Mouse (Mus musculus): ENCODE measurements around the gene 1500009C09Rik.

DNA sequence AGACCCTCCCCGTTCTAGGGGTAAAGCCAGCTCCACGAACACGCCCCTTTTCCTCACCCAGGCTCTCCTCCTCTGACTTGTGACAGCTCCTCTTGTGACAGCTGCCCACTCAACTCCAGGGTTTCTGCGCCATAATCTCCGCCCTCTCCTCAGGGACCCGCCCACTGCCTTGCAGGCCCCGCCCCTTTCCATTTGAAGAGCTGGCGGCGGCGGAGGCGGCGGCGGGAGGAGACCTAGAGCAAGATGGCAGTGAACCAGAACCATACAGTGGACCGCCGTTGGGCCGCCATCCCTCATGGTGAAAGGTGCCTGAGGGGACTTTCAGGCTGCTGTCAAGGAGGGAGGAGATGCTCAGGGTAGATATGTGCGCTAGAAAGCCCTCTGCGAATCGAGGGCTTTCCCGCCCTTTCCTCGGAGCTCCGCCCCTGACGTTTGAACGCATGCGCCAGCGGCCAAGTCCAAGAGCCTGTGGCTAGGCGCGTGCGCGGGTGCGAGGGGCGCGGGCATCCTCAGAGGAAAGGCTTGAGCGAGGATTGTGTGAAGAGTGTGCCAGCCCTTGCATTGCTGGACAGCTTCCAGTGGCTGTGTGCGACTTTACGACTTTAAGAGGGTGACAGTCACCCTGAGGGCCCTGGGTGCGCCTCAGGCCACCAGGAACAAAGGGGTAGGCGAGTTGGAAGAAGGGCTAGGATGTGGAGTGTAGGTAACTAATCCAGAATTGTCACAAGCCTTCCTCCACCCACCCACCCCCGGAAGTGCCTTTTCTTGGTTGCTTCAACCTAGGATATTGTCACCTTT lies 46.8 kb downstream of the 1500009C09Rik start, which contains the start of gene Wbp2nl:
- no peak for TF ChIP-seq CHD2 (IDR thresholded peaks at IDR 0.05; ENCODE audit: low read depth, low read length)
- TF ChIP-seq ZNF384 (IDR thresholded peaks at IDR 0.05; ENCODE audit: low read depth, low read length): no peak

Measured in ES-E14 (cell line).